Mouse (Mus musculus) liver, postnatal 0 days (tissue): ENCODE measurements at regions not wholly inside any gene's neighbourhood (a gene's known extent, or its start where the extent isn't known, plus 50 kb on each side); places are given as distances from the start of the nearest gene placed in this dataset.

Source experiments
- ATAC-seq: fragments of 200-750 bp; cut with Nextera tagmentation; 2 replicates; pipeline ENCODE4 v1.8.0; 2017; ENCODE audit warnings: mild to moderate bottlenecking, moderate library complexity
- DNase-seq: peaks from one replicate; pipeline ENCODE4 v3.0.0-alpha.2; 2016
- H3K27ac ChIP-seq: fragments of 300-500 bp; sonication (generic); 2 replicates; pipeline ENCODE4 v1.5.1; 2014; ENCODE audit warnings: antibody characterized with exemption, moderate library complexity, mild to moderate bottlenecking, low read depth
- H3K27me3 ChIP-seq: fragments of 300-500 bp; sonication (generic); 2 replicates; pipeline ENCODE4 v1.6.1; 2014; ENCODE audit warnings: low read length, control low read depth, mixed read lengths; ENCODE audit not compliant: insufficient read depth
- H3K36me3 ChIP-seq: fragments of 300-500 bp; sonication (generic); replicated peaks from 2 replicates; pipeline ENCODE4 v1.6.1; 2014; ENCODE audit warnings: mild to moderate bottlenecking, control low read depth, low read length, moderate library complexity, mixed read lengths; ENCODE audit not compliant: insufficient read depth
- H3K4me1 ChIP-seq: fragments of 300-500 bp; sonication (generic); 2 replicates; pipeline ENCODE4 v1.6.1; 2014; ENCODE audit warnings: antibody characterized with exemption, mild to moderate bottlenecking, control low read depth; ENCODE audit not compliant: insufficient read depth
- H3K4me2 ChIP-seq: fragments of 300-500 bp; sonication (generic); 2 replicates; pipeline ENCODE4 v1.6.1; 2014; ENCODE audit warnings: low read depth, mild to moderate bottlenecking, low read length, moderate library complexity, mixed read lengths
- H3K4me3 ChIP-seq: fragments of 300-500 bp; sonication (generic); 2 replicates; pipeline ENCODE4 v1.5.1; 2014; ENCODE audit warnings: low read depth, low read length
- H3K9ac ChIP-seq: fragments of 300-500 bp; sonication (generic); replicated peaks from 2 replicates; pipeline ENCODE4 v1.6.1; 2014; ENCODE audit warnings: mild to moderate bottlenecking, moderate library complexity
- H3K9me3 ChIP-seq: fragments of 300-500 bp; sonication (generic); 2 replicates; pipeline ENCODE4 v1.6.1; 2016; ENCODE audit warnings: mild to moderate bottlenecking, control low read depth, low read length, mixed read lengths
- CTCF ChIP-seq: sonication (generic); IDR thresholded peaks from 2 replicates; pipeline ENCODE4 v1.5.1; 2016; ENCODE audit warnings: antibody characterized with exemption, low read depth
- EP300 ChIP-seq: IDR thresholded peaks from 2 replicates; pipeline ENCODE4 v1.6.1; 2016; ENCODE audit warnings: antibody characterized with exemption, low read depth, mild to moderate bottlenecking
- WGBS: fragments of 180-500 bp; shearing (Covaris S2); extraction: QIAGEN DNeasy Blood & Tissue Kit; methylation state at CpG from one replicate; pipeline ENCODE4 v1.1.7; 2014; ENCODE audit not compliant: insufficient replicate concordance; 5-methylcytosine and 5-hydroxymethylcytosine counted together

GRCm38 (mm10) chr6:31166347-31166746 is 207.5 kb upstream of the Klf14 start:
- Histone ChIP-seq H3K4me2 (no peak overlapping the region), H3K9me3 (no peaks in the 10 kb centered on the region), H3K4me3 (no peak overlapping the region), H3K9ac (no peak overlapping the region), H3K36me3 (no peaks in the 10 kb centered on the region), H3K27ac (no peak overlapping the region), H3K27me3 (no peaks in the 10 kb centered on the region), H3K4me1 (peaks cover under 1% of the 10 kb centered on the region; the same call in 1 of the 2 replicates)
- DNase-seq (no peak), ATAC-seq (no peak)
- WGBS, result 82% methylated on average over 8 of the region's 8 CpGs
- TF ChIP-seq CTCF (no peak), EP300 (no peak)

- Histone ChIP-seq H3K27me3 (no peaks in the 10 kb centered on the region), H3K4me2 (no peak overlapping the region), H3K9me3 (no peaks in the 10 kb centered on the region), H3K9ac (no peak overlapping the region), H3K4me1 (no peaks in the 10 kb centered on the region), H3K27ac (no peak overlapping the region), H3K36me3 (no peaks in the 10 kb centered on the region), H3K4me3 (no peak overlapping the region)
- WGBS, result 88% methylated on average over 5 of the region's 5 CpGs
- TF ChIP-seq CTCF, result no peak
- no peak for TF ChIP-seq EP300
- DNase-seq, result no peak
- ATAC-seq, result no peak
These were observed 208.9 kb upstream of the Klf14 start for GRCm38 (mm10) chr6:31167732-31168131.

- Histone ChIP-seq H3K27me3 (no peaks in the 10 kb centered on the region), H3K27ac (no peak overlapping the region), H3K36me3 (no peaks in the 10 kb centered on the region), H3K4me2 (no peak overlapping the region), H3K4me3 (no peak overlapping the region), H3K4me1 (no peaks in the 10 kb centered on the region), H3K9ac (no peak overlapping the region), H3K9me3 (no peaks in the 10 kb centered on the region)
- no peak for ATAC-seq
- 63% methylated on average over 3 of the region's 3 CpGs for WGBS
- no peak for TF ChIP-seq CTCF
- no peak for TF ChIP-seq EP300
- DNase-seq, result no peak
These were observed 209.9 kb upstream of the Klf14 start for GRCm38 (mm10) chr6:31168730-31169129.

- Histone ChIP-seq H3K9ac (no peak overlapping the region), H3K27ac (no peak overlapping the region), H3K27me3 (no peaks in the 10 kb centered on the region), H3K9me3 (no peaks in the 10 kb centered on the region), H3K36me3 (no peaks in the 10 kb centered on the region), H3K4me2 (no peak overlapping the region), H3K4me1 (no peaks in the 10 kb centered on the region), H3K4me3 (no peak overlapping the region)
- 48% methylated on average over 9 of the region's 9 CpGs for WGBS
- ATAC-seq (peak; percentile 25; the same call in 1 of the 2 replicates), DNase-seq (no peak)
- peak; percentile 74 for TF ChIP-seq EP300
- no peak for TF ChIP-seq CTCF
These were observed 210.5 kb upstream of the Klf14 start for GRCm38 (mm10) chr6:31169343-31169742.

GRCm38 (mm10) chr6:31169868-31170600 is 211.2 kb upstream of the Klf14 start:
- no peaks in the 10 kb centered on the region for H3K4me1 ChIP-seq
- TF ChIP-seq EP300 (no peak), CTCF (no peak)
- no peak for ATAC-seq
- H3K4me2 ChIP-seq, result no peak overlapping the region
- H3K36me3 ChIP-seq, result no peaks in the 10 kb centered on the region
- 63% methylated on average over 9 of the region's 9 CpGs for WGBS
- H3K9me3 ChIP-seq, result no peaks in the 10 kb centered on the region
- H3K9ac ChIP-seq, result no peak overlapping the region
- H3K27ac ChIP-seq, result no peak overlapping the region
- H3K27me3 ChIP-seq, result no peaks in the 10 kb centered on the region
- DNase-seq, result no peak
- H3K4me3 ChIP-seq, result no peak overlapping the region

- Histone ChIP-seq H3K4me3 (no peak overlapping the region), H3K27me3 (no peaks in the 10 kb centered on the region), H3K4me2 (no peak overlapping the region), H3K36me3 (no peaks in the 10 kb centered on the region), H3K9me3 (no peaks in the 10 kb centered on the region), H3K27ac (no peak overlapping the region), H3K4me1 (no peaks in the 10 kb centered on the region), H3K9ac (no peak overlapping the region)
- TF ChIP-seq CTCF (no peak), EP300 (no peak)
- ATAC-seq (no peak), DNase-seq (no peak)
- WGBS, result 83% methylated on average over 10 of the region's 10 CpGs
These were observed 213.1 kb upstream of the Klf14 start for GRCm38 (mm10) chr6:31171831-31172569.
